Mouse (Mus musculus): ENCODE measurements around the gene Fam166b.

Fam166b gene

DNA sequence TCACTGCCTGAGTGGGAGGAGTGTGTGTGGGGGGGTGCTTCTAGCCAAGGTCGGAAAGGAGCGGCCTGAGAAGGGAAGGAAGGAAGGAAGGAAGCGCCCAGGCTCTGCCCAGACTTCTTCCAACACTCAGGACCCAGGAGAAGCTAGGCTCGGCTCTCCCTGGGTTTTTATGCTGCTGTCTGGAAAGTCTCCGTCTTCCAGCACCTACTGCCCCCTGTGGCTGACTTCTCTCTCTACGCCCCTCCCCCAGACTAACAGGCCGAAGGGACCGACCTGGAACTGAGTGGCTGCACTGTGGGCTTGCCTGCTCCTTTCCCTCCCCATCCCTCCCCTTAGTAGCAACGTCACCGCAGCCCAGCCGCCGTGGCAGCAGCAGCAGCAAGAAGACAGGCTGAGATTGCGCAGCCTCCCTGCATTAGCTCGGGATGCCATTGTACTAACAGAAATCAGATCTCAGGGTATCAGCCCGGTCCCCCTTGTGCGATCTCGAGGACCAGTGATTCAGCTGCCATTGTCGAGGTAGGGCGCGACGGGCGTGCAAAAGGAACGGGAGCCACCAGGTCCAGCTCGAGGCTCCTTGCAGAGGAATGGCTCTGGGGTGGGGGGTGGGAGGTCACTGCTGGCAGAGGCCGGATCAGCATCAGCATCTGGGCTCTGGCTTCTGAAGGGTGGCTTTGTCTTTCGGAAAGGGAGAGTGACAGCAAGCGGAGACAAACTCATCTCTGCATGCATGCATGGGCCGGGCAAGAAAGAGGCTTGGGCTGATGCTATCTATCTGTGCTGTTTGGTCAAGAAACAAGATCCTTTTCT lies 22.6 kb downstream of the Fam166b start:
- DNase-seq (ENCODE audit: low read depth) = no peak

- no peak for DNase-seq (ENCODE audit: low read depth)
Observed at GRCm38 (mm10) chr4:43404697-43405096, 24.2 kb downstream of the Fam166b start.

DNA sequence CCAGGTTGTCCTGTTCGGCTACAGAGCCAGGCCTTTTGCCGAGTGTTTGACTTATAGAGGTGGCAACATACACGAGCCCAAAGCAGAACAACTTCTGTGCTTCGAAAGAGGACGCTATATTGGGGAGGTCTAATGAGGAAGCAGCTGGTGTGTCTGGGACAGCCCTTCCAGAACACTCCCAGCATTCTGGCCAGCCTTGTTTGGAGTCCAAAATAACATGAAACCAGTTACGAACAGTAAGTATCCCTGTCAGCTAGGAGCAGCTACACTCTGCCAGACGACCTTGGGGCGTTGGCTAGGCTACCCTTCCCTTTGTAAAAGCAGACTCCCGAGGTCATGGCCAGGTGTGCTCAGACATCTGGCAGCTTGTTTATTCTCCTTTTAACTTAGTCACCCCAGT lies 26.7 kb downstream of the Fam166b start:
- no peak for DNase-seq (ENCODE audit: low read depth)

- DNase-seq (ENCODE audit: low read depth) = no peak
Observed at GRCm38 (mm10) chr4:43401486-43401885, 27.4 kb downstream of the Fam166b start.

GRCm38 (mm10) chr4:43400976-43401375 lies 28.0 kb downstream of the Fam166b start:
- no peak for DNase-seq (ENCODE audit: low read depth)

DNA sequence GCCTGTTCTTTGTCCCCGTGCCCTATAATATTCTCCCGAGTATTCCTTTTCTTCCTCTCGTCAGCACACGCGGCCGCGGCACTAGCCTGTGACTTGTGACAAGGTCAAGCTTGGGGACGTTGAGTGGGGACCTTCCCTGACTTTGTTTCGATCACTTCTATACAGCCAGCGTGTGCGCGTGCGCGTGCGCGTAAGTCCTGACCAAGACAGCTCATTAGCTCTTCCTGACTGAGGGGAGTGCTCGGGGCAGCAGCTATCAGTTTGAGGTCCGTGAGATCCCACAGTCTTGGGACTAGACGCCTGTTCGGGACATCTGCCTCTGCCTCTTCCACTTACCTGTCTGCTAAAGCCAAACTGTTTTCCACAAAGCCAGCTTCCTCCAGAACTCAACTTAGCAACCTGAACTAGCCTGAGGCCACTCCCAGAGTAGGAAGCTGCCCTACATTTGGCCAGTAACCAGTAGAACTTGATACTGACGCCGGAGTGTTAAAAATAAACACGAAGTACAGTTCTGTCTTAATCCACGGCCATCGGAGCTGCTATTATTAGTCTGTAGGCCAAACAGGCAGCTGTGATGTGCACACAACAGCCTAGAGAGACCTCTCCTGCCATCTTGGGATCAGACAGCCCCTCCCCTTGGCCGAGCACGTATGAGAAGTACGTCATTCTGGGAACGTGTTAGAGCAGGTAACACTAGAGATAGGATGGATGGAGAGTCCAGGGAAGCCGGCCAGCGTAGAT lies 29.4 kb downstream of the Fam166b start:
- no peak for DNase-seq (ENCODE audit: low read depth)

DNA sequence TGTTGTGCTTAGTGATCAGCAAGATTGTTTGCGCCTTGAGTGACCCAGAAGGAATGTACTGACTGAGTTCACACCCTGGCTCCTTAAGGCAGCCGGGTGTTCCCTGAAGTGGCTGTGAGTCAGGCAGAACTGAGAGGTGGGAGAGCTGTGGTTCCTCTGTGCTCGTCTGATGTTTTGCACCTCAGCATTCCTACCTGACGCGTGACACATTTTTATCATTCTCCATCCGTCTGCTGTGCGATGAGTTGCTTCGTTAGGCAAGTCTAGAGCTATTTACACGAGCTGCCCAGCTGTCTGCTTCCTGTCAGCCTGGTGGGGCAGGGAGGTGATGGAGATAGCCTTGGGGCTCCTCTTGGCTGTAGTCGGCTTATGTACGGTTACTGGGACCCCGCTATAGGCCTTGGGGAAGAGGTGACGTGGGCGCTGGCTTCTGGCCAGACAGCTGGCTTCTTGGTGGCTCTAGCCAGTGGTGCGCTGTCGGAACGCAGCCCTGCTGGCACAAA lies 30.1 kb downstream of the Fam166b start:
- no peak for DNase-seq (ENCODE audit: low read depth)

DNA sequence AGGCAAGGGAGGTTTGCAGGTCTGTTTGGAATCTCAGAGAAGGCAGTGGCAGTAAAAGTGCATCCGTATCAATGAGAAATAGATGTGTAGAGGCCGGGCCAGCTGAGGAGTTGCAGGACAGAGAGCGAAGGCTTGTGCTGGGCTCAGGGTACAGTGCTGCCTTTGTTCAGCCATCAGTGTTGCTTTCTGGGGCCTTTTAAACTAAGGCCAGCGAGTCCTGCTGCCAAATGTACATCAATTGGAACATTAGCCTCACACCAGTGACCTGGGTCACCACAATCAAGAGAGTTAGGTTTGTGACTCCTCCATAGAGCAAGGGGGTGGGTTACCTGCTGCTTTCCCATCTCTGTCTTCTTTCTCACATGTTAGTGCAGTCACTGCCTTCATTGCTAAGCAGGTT lies 30.9 kb downstream of the Fam166b start:
- no peak for DNase-seq (ENCODE audit: low read depth)

- no peak for DNase-seq (ENCODE audit: low read depth)
Observed at GRCm38 (mm10) chr4:43396381-43396780, 32.6 kb downstream of the Fam166b start.

GRCm38 (mm10) chr4:43395836-43396235 lies 33.1 kb downstream of the Fam166b start:
- no peak for DNase-seq (ENCODE audit: low read depth)

- DNase-seq (ENCODE audit: low read depth) = no peak
Observed at GRCm38 (mm10) chr4:43395147-43395546, 33.8 kb downstream of the Fam166b start.

GRCm38 (mm10) chr4:43394345-43394891 lies 34.5 kb downstream of the Fam166b start:
- DNase-seq (ENCODE audit: low read depth) = no peak

DNA sequence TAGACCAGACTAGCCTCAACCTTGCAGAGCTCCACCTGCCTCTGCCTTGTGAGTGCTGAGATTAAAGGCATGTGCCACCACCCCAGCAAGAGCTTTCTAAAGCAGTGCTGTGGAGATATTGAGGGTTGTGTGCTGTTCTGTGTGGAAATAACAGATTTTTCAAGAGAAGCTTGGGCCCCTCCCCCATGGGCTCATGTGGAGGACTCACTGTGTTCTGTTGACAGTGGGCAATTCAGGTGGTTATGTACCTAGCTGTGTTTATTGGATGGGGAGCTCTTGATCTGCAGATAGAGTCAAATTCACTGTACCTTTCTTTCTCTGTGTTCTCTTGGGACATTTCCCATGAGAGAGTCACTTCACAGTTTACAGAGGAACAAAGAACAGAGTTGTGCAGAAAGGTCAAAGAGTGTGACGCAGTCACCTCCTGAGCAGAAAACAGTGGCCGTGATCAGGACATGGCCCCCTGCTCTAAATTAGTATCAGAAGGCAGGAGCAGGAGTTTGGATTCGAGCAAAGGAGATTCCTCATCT lies 37.3 kb downstream of the Fam166b start:
- DNase-seq (ENCODE audit: low read depth) = no peak

- no peak for DNase-seq (ENCODE audit: low read depth)
Observed at GRCm38 (mm10) chr4:43389845-43390440, 39.0 kb downstream of the Fam166b start.

GRCm38 (mm10) chr4:43389390-43389789 lies 39.5 kb downstream of the Fam166b start:
- DNase-seq (ENCODE audit: low read depth) = no peak

- DNase-seq (ENCODE audit: low read depth) = no peak
Observed at GRCm38 (mm10) chr4:43386932-43387331, 42.0 kb downstream of the Fam166b start.

DNA sequence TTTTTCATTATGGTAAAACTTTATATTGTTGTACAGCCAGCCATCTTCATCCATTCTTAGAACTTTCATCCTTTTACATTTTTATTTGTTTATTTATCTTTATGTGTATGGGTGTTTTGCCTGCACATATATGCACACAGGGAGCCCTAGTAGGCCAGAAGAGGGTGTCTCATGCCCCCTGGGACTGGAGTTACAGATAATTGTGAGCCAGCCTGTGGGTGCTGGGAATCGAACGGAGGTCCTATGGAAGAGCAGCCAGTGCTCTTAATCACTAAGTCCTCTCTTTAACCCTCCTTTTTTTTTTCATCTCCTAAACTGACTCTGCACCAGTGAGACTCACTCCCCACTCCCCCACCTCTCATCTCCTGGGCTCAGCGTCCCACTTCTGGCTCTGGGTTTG lies 44.4 kb downstream of the Fam166b start:
- DNase-seq (ENCODE audit: low read depth) = no peak

- no peak for DNase-seq (ENCODE audit: low read depth)
Observed at GRCm38 (mm10) chr4:43384083-43384460, 44.9 kb downstream of the Fam166b start.

DNA sequence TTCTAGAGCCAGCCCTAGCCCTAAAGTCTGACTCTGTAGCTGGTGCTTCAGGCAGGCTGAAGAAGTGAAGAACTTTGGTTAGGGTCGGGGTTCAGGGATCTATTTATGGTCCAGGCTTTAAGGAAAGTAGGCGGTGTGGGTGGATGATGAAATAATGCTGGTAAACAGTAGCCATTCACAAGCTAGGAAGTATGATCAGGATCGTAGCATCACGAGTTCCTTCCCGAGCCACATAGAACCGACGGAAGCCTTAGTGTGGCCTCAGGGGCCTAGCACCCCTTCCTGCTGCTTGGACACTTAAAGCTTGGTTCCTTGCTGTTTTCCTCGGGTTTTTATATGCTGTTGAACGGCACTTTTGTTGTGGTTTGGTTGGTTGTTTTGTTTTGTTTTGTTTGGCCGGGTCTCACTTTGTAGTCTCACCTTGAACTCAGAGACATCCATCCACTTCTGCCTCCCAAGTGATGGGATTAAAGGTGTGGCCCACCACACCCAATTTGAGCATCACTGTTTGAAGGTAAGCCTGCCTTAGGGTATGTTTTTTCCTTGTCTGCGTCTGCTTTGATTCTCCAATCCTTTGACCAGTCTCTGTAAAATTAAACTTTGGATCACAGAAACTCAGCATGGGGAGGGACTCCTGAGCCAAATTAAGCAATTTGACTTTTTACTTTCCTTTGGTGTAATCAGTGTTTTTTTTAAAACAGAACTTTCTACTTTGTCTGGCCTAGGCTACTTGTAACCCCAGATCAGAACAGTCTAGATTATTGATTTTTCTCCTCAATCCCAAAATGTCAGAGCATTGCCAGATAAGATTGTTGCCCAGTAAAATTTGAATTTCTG lies 45.5 kb downstream of the Fam166b start:
- DNase-seq (ENCODE audit: low read depth) = no peak

DNA sequence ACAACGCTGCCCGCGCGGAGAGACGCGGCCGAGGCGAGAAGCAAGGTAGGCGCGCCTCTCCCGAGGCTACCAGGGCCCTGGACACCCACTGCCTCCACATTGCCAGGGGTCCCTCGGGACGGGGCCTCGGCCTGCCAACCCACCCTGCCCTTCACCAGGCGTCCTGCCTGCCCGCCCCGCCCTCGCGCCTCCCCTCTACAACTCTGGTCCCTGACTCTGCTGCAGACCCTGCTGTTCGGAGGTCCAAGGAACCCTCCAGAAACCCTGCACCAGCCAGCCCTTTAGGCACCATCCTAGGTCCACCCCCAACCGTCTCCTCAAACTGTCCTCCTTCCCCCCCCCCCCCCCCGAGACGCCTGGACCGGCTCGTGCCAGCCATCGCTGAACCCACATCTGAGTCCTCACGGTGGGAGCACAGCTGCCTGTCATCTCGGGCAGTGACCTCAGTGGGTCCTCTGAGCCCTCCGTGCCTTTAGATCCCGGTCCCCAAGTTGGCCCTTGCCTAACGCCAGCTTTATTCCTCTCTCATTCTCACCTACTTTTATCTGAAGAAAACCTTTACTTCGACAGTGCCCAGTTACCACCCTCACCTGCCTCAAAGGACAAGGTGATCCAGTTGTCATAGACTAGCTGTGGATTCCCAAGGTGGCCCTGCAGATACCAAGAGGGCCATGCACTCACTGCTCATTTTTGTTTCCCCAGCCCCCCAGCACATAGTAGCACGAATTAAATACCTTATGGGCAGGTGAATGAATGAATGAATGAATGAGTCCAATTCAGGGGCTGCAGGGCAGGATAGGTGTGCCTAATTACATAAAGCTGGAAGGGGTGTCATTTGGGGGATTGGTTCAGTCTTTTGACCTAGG lies 46.5 kb downstream of the Fam166b start:
- DNase-seq (ENCODE audit: low read depth) = no peak

Data from naive thymus-derived CD4-positive, alpha-beta T cell, adult 2 months (primary cell).